Mouse (Mus musculus) liver, embryonic 14.5 days (tissue): ENCODE measurements at regions not wholly inside any gene's neighbourhood (a gene's known extent, or its start where the extent isn't known, plus 50 kb on each side); places are given as distances from the start of the nearest gene placed in this dataset.

Experiments
- CTCF ChIP-seq: IDR thresholded peaks from 2 replicates; pipeline ENCODE4 v1.5.1; 2016; ENCODE audit warnings: antibody characterized with exemption, low read depth, control low read depth
- EP300 ChIP-seq: IDR thresholded peaks from 2 replicates; pipeline ENCODE4 v1.6.1; 2016; ENCODE audit warnings: antibody characterized with exemption, low read depth

GRCm38 (mm10) chrX:11090432-11090831 lies 208.6 kb upstream of the H2al1a start:
- TF ChIP-seq CTCF = peak; percentile 57
- TF ChIP-seq EP300 = no peak
